Mouse (Mus musculus) lung, embryonic 16.5 days (tissue): ENCODE measurements at regions not wholly inside any gene's neighbourhood (a gene's known extent, or its start where the extent isn't known, plus 50 kb on each side); places are given as distances from the start of the nearest gene placed in this dataset.
"Not testable (repeated sequence)": the region's sequence is repeated elsewhere in the genome, so short reads cannot be mapped to it uniquely, and the experiment has no call there.

ENCODE experiments used
- ATAC-seq: fragments of 200-750 bp; cut with Nextera tagmentation; 2 replicates; pipeline ENCODE4 v1.8.0; 2017; ENCODE audit warnings: low read depth, mild to moderate bottlenecking, moderate library complexity
- H3K27ac ChIP-seq: fragments of 300-500 bp; sonication (generic); 2 replicates; pipeline ENCODE4 v1.5.1; 2014; ENCODE audit warnings: mild to moderate bottlenecking, control low read depth, low read length
- H3K27me3 ChIP-seq: fragments of 300-500 bp; sonication (generic); 2 replicates; pipeline ENCODE4 v1.6.1; 2014; ENCODE audit warnings: low read depth, low read length, mixed read lengths; ENCODE audit not compliant: control insufficient read depth, insufficient read depth
- H3K36me3 ChIP-seq: fragments of 300-500 bp; sonication (generic); 2 replicates; pipeline ENCODE4 v1.6.1; 2014; ENCODE audit warnings: low read length; ENCODE audit not compliant: control insufficient read depth, insufficient read depth
- H3K4me1 ChIP-seq: fragments of 300-500 bp; sonication (generic); replicated peaks from 2 replicates; pipeline ENCODE4 v1.6.1; 2014; ENCODE audit warnings: low read length, mixed read lengths; ENCODE audit not compliant: control insufficient read depth, insufficient read depth
- H3K4me2 ChIP-seq: fragments of 300-500 bp; sonication (generic); 2 replicates; pipeline ENCODE4 v1.6.1; 2014; ENCODE audit warnings: low read depth, low read length, control low read depth
- H3K4me3 ChIP-seq: fragments of 300-500 bp; sonication (generic); 2 replicates; pipeline ENCODE4 v1.5.1; 2014; ENCODE audit warnings: mild to moderate bottlenecking, low read length, control low read depth
- H3K9ac ChIP-seq: fragments of 300-500 bp; sonication (generic); 2 replicates; pipeline ENCODE4 v1.6.1; 2014; ENCODE audit warnings: low read length, control low read depth
- H3K9me3 ChIP-seq: fragments of 300-500 bp; sonication (generic); 2 replicates; pipeline ENCODE4 v1.6.1; 2016; ENCODE audit warnings: low read length; ENCODE audit not compliant: control insufficient read depth
- WGBS: fragments of 180-500 bp; shearing (Covaris S2); extraction: QIAGEN DNeasy Blood & Tissue Kit; methylation state at CpG from one replicate; pipeline ENCODE4 v1.1.7; 2014; 5-methylcytosine and 5-hydroxymethylcytosine counted together

GRCm38 (mm10) chr8:81286280-81287034, 55.9 kb upstream of the Inpp4b start:
- H3K9me3 ChIP-seq, result no peaks in the 10 kb centered on the region
- no peaks in the 10 kb centered on the region for H3K36me3 ChIP-seq
- H3K4me3 ChIP-seq, result no peak overlapping the region
- no peak for ATAC-seq
- 55% methylated on average over 8 of the region's 8 CpGs for WGBS
- no peak overlapping the region for H3K9ac ChIP-seq
- H3K27me3 ChIP-seq, result no peaks in the 10 kb centered on the region
- H3K4me1 ChIP-seq, result no peaks in the 10 kb centered on the region
- H3K4me2 ChIP-seq, result no peak overlapping the region
- no peak overlapping the region for H3K27ac ChIP-seq

GRCm38 (mm10) chr8:81260089-81260488, 82.3 kb upstream of the Inpp4b start:
- Histone ChIP-seq H3K9me3 (no peaks in the 10 kb centered on the region), H3K4me3 (no peak overlapping the region), H3K27me3 (no peaks in the 10 kb centered on the region), H3K36me3 (no peaks in the 10 kb centered on the region), H3K4me1 (no peaks in the 10 kb centered on the region), H3K27ac (no peak overlapping the region), H3K9ac (no peak overlapping the region), H3K4me2 (no peak overlapping the region)
- 59% methylated on average over 2 of the region's 2 CpGs for WGBS
- no peak for ATAC-seq

GRCm38 (mm10) chr8:81223872-81224271, 118.5 kb upstream of the Inpp4b start:
- H3K4me3 ChIP-seq, result no peak overlapping the region
- H3K27me3 ChIP-seq, result no peaks in the 10 kb centered on the region
- no peak for ATAC-seq
- H3K9me3 ChIP-seq, result no peaks in the 10 kb centered on the region
- 79% methylated on average over 3 of the region's 3 CpGs for WGBS
- no peaks in the 10 kb centered on the region for H3K36me3 ChIP-seq
- H3K4me1 ChIP-seq, result no peaks in the 10 kb centered on the region
- no peak overlapping the region for H3K27ac ChIP-seq
- H3K9ac ChIP-seq, result no peak overlapping the region
- no peak overlapping the region for H3K4me2 ChIP-seq

- not testable (repeated sequence) for H3K9me3 ChIP-seq, ATAC-seq, H3K27me3 ChIP-seq, H3K4me1 ChIP-seq, H3K4me2 ChIP-seq, H3K9ac ChIP-seq, H3K36me3 ChIP-seq, H3K4me3 ChIP-seq, H3K27ac ChIP-seq
- WGBS, result 69% methylated on average over 11 of the region's 11 CpGs
Observed at GRCm38 (mm10) chr8:81187061-81187790, 155.1 kb upstream of the Inpp4b start.

GRCm38 (mm10) chr8:81175537-81175936, 160.8 kb upstream of the Usp38 start:
- Histone ChIP-seq H3K9me3 (no peaks in the 10 kb centered on the region), H3K4me2 (no peak overlapping the region), H3K9ac (no peak overlapping the region), H3K4me3 (no peak overlapping the region), H3K27ac (no peak overlapping the region), H3K36me3 (no peaks in the 10 kb centered on the region), H3K27me3 (no peaks in the 10 kb centered on the region), H3K4me1 (no peaks in the 10 kb centered on the region)
- ATAC-seq, result no peak
- 52% methylated on average over 1 of the region's 1 CpGs for WGBS

GRCm38 (mm10) chr8:81147239-81147638, 132.5 kb upstream of the Usp38 start:
- ATAC-seq, result no peak

GRCm38 (mm10) chr8:81106763-81107509, 92.2 kb upstream of the Usp38 start:
- WGBS, result 23% methylated on average over 4 of the region's 4 CpGs
- H3K4me3 ChIP-seq, result no peak overlapping the region

More at GRCm38 (mm10) chr8:81147239-81147638, 132.5 kb upstream of the Usp38 start:
- Histone ChIP-seq H3K4me1 (no peaks in the 10 kb centered on the region), H3K27me3 (no peaks in the 10 kb centered on the region), H3K9ac (no peak overlapping the region), H3K27ac (no peak overlapping the region), H3K36me3 (no peaks in the 10 kb centered on the region), H3K4me2 (no peak overlapping the region), H3K4me3 (no peak overlapping the region), H3K9me3 (no peaks in the 10 kb centered on the region)
- WGBS, result 71% methylated on average over 3 of the region's 3 CpGs

GRCm38 (mm10) chr8:81098963-81099362, 84.2 kb upstream of the Usp38 start:
- Histone ChIP-seq H3K36me3 (no peaks in the 10 kb centered on the region), H3K4me2 (no peak overlapping the region), H3K9me3 (no peaks in the 10 kb centered on the region), H3K27ac (no peak overlapping the region), H3K4me1 (no peaks in the 10 kb centered on the region), H3K27me3 (no peaks in the 10 kb centered on the region), H3K4me3 (no peak overlapping the region), H3K9ac (no peak overlapping the region)
- ATAC-seq, result no peak
- 57% methylated on average over 2 of the region's 2 CpGs for WGBS

More at GRCm38 (mm10) chr8:81106763-81107509, 92.2 kb upstream of the Usp38 start:
- no peaks in the 10 kb centered on the region for H3K27me3 ChIP-seq
- ATAC-seq, result 0 out of 2 replicates have a peak, but pooled peaks have one; percentile 10
- H3K4me2 ChIP-seq, result no peak overlapping the region
- H3K9ac ChIP-seq, result no peak overlapping the region
- H3K9me3 ChIP-seq, result no peaks in the 10 kb centered on the region
- no peaks in the 10 kb centered on the region for H3K36me3 ChIP-seq
- H3K27ac ChIP-seq, result no peak overlapping the region
- no peaks in the 10 kb centered on the region for H3K4me1 ChIP-seq
